Mouse (Mus musculus) 3T3-L1 (cell line): Measurements from ENCODE around the gene Capns2.
"Not testable (repeated sequence)": the region's sequence is repeated elsewhere in the genome, so short reads cannot be mapped to it uniquely, and the experiment has no call there.

Experiments
- DNase-seq: peaks from one replicate; pipeline ENCODE4 v3.0.0-alpha.2; 2015; ENCODE audit warnings: low read depth, low spot score

The Capns2 gene

DNA sequence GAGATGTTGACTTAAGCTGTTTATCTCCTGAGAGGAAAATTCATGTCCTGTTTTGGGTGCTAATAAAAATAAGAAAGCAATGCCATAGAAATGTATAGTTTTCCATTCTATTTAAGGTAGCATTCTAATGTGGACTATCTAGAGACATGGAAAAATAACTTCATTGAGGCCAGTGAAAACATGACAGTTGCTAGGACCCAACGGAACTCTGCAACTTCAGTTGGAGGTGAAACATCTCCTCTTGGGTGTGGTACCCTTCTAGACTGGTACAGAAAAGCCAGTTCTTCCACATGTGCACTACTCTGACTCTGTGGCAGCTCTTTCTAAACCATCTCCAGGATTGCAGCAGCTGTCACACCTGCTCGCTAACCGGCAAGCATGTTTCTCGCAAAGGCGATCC, at the start of gene Capns2:
TSS of gene Capns2 (plus strand) at position 301 of the 400 bp plus-strand sequence.
- DNase-seq, result no peak

DNA sequence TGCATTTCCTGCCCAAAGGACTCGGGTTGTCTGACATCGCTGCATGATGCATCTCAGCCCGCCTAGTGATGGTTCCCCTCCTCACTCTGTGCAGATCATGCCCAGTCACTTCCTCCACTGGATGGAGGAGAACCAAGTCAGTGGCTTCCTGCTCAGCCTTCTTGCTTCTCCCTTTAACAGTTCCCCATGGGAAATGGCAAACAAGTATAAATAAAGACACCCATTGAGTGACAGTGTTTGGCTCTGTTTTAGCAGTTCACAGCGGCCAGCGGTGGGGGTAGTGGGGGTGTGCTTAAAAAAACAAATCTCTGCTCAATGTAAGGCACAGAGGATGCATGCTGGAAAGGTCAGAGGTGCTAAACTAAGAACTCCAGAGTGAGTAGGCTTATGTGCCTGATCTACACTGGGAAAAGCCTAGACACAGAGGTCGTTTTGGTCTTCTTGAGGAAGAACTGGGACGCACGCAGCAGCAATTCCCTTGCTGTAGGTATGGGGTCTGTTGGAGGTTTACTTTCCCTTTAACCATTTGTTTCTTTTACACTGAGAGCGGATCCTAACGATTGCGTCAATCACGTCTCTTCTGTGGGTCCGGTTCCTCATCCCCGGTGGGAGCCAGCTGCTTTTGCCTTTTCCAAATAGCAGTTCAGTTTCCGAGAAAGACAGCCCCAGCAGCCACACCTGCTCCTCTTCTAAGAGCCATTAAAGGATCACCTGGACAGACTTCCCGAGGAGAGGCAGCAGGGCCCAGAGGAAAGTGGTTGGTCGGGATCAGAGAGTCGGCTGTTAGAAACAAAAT, 47.8 kb upstream of the Capns2 start:
- DNase-seq, result no peak

DNA sequence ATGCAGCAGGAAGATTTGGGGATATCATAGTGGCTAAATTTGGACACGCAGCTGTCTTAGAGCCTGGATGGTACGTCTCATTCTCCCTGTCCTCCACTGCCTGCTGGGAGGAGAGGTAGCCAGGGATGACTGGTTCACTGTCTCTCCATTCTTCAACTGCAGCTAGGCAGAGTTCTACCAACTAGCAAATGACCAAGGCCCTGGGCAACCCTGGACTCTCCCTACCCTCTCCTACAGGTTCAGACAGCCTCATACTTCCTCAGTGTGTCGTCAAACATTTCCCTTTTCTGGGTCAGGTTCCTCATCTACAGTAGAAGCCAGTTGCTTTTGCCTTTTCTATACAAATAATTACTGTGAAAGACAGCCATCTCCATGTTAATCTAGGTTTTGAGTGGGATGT, 46.5 kb upstream of the Capns2 start:
- no peak for DNase-seq

DNA sequence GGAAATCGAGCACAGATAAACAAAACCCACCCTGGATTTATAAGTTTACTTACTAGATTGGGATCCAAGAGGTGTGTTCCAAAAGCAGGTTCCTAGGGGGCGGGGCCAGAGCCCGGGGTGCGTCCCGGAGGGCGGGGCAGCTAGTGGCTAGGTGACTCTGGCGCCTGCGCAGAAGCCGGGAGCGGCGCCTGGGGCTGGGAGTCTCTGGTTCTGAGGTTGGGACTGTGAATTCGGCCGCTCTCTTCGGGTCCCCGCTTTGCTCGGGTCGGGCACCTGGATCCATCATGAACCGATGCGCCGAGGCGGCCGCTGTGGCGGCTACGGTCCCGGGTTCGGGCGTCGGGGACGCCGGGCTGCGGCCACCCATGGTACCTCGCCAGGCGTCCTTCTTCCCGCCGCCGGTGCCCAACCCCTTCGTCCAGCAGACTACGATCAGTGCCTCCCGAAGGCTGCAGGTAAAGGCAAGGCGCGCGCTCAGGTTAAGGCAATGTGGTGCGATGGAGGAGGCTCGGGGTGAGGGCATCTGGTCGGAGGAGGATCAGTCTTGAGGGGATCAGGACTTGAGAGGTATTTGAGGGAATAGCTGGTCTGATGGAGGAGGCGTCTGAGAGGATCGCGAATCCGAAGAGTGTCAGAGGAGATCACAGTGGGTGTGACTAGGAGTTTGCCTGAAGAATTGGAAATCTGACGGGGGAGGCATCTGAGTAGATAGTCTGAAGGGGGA, 45.9 kb upstream of the Capns2 start, which contains the start of gene Lpcat2:
TSS of gene Lpcat2 (plus strand) at position 169 of the 724 bp plus-strand sequence.
- no peak for DNase-seq

DNA sequence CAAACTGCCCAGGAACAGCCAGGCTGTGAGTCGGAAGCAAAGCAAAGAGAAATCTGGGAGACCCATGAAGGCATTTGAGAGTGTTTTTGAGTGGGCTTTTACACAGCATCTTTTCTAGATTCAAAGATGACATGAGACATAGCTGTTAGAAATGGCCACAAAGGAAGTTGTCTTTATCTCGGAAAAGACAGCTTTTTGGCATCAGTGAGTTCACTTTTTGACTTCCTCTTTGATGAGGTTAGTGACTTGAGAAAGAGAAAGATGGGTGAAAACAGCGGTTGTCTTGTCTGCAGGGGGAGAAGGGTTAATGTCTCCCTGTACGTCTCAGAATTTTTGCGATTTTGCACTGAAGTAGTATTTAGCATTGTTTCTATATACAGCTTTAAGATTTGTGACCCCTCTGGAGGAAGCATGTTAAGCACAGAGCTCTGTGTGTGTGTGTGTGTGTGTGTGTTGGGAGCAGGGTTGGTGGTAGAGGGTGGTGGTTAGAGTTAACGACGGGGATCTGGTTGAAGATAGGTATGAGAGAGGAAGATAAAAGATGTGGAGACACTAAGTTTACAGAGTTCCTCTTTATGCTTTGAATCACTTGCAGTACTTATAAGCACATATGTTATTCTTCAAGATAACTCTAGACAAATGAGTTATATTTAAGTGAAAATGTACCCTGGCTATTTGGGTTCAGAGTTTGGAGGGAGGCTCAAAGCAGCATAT, 44.8 kb upstream of the Capns2 start:
- DNase-seq, result no peak

DNA sequence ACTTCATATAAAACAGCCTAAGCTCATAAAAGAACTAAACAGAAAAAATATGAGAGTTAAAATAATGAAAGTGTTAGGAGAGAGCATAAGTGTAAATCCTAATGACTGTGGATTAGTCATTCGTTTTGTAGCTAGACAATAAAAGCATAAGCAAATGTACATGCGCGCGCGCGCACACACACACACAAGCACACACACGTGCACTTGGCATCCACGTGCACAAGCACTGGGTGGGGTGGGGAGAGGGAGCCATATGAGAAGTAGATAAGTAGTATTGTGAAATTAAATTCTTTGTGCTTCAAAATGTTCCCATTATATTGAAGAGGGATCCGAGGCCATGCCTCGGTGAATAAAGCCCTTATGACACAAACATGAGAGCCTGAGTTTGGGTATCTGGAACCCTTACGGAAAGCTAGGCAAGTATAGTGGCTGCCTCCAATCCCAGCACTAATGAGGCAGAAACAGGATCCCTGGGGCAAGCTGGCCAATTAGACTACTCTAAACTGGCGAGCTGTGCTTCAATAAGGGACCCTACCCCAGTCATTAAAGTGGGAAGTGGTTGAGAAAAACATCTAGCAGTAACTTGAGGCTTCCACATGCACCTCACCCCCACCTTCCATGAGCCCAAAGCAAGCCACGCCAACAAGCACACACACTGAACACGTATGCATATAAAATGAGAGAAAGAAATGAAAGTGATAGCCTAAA, 42.6 kb upstream of the Capns2 start:
- DNase-seq, result no peak

DNA sequence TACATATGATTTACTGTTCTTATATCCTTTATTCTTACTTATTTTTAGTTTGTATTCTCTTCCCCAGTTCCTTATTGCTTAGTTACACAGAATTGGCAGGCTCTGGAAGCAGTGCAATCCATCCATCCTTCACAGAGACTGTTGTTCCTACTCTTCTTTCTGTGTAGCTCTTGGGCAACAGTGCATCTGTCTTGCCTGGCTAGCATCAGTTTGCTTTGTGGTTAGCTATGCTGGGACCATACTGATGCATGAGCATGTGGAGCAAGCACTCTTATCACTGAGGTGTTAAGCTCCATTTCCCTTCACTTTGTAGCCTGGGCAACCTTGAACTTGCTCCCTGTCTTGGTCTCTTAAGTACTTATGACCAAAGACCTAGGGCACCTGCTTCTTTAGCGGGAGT, 39.2 kb upstream of the Capns2 start:
- DNase-seq, result no peak

DNA sequence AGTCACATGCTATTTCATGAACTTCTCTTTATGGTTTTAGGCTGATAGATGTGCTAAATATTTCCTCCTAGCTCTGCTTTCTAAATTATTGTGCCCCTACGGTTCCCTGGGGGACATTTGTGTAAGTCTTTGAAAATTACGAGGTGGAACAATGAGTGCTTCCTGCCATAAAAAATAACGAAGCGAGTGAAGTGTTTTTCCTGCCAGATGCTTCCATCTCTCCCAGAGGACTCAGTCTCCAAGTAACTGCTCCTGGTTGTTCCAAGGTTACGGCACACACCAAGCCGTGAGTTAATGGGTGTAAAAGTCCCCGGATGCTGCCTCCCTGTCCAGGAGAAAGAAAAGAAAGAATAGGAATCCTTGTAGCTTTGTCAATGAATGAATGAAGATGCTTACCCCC, 30.9 kb upstream of the Capns2 start:
- no peak for DNase-seq

DNA sequence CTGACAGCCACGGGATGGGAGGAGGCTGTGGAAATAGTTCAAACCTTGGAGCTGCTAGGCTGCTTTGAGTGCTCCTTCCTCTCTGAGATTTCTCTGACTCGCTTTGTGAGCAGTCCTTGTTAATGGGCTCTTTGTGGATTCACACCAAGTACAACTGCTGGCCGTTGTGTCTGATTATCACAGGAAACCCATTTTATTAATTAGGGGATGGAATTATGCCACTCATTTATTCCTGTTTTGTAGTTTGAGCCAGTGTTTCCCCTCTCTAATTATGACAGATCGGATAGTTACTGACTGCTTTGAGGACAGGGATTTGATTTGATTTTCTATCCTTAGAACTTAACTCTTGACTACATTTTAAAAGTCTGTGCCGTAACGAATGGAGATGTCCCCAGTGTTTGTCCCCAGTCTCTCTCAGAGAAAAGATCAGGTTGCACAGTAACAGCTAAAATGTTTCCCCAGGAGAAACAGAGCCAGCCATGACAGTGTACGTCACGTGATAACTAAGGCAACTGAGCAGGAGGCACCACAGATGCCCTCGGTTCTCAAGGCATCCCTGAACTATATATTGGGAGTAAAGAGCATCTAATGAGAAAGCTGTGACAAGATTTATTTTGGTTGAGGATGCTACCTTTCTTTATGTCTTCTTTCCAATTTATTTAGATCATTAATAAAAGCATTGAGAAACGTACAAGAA, 29.0 kb upstream of the Capns2 start:
- DNase-seq, result no peak

DNA sequence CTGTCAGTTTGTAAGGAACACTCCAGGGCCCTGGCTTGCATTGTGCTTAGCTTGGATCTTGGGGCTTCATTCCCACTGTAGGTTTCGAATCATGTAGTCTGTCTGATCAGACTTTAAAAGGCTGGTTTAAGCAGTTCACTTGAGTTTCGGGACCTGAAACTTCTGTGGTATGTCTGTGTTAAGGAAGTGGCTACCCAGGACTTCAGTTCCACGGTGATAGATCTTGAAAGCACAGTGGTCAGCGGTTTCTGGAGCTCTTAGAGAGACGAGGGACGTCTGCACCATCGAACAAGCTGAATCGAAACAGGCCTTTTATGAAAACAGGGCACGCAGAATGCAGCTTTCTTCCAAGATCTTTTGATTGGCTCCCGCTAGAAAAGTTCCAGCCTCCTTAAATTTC, 25.4 kb upstream of the Capns2 start:
- no peak for DNase-seq

DNA sequence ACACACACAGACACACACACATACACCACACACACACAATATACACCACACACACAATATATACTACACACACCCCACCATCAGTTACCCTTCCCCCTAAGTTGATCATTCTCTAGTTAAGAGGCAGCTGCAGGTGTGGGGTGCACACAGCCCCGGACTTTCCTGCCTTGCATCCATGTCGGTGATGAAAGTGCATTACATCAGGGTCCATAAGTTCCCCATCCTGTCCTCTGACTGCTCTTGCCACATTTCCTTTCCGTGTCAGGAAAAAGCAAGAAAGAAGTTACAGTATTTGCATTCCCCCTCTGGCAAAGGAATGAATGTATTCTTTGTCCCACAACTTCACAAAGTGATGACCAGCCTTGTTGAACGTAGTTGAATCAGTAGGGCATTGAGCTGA, 20.0 kb upstream of the Capns2 start:
- no peak for DNase-seq

DNA sequence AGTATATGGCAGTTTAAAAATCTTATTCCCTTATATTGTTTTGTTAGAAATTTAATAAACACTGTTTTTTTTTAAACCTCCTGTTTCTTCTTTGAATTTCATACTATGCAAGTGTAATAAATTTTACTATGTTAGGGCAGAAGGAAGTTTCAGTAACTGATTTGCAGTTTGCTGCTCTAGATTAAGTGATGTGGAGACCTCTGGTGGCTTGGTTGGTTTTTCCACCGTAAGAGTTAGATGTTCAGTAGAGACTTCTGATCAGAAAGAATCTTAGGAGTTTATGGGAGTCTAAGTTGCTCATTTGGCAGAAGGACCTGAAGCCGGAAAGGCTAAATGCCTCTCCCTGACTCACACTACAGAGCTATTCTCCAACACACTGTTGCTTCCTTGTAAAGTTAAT, 17.4 kb upstream of the Capns2 start:
- peak; percentile 35 for DNase-seq

DNA sequence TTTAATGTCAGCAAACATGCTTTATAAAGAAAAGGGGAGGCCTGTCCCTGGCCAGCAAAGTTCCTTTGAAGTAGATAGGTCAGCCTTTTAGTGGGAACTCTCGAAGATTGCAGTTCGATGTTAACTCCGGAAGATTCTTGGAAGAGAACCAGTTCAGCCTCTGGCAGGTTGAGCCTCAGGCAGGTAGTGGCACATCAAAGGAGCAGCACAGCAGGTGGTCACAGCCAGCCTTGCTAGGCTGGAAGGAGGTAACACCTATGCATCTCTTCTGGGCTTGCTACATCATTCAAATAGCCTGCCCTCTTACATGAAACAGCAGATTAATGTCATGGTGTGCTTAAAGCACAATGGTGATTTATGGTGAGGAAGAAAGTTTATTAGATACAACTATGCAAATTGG, 9.0 kb upstream of the Capns2 start:
- DNase-seq, result not testable (repeated sequence)

DNA sequence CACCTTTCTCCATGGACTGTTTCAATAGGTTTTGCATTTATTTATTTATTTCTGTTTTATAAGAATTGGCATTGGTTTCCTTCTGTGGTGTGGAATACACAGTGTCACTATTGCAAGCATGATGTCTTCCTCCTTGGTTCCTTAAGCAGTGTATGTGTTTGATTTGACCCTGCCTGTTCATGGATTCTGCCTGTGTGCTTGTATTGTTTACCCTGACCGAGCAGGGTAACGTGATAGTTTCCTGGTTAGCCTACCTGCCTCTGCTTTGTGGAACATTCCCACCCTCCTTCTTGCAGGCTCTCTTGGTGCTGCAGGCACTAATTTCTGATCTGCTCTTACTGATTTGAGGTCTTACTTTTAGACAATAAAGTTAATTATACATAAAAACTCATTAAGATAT, 7.3 kb upstream of the Capns2 start:
- DNase-seq, result no peak

DNA sequence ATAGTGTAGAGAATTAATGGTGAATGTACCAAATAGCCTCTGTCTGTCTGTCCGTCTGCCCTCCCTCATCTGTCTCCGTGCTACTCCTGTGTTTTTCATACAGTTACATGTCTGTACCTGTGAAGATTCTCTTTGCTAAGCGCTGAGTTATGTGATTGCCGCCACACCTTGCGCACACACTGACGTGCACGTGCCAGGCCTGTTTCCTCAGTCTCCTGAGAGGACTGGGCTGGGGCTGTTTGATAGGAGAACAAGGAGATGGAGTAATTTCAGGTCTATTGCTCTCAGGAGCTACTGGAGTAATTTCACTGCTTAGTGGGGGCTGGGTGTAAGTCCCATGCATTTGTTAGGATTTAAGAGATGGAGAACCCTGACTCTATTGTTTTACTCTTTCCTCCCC, 6.2 kb upstream of the Capns2 start:
- no peak for DNase-seq

DNA sequence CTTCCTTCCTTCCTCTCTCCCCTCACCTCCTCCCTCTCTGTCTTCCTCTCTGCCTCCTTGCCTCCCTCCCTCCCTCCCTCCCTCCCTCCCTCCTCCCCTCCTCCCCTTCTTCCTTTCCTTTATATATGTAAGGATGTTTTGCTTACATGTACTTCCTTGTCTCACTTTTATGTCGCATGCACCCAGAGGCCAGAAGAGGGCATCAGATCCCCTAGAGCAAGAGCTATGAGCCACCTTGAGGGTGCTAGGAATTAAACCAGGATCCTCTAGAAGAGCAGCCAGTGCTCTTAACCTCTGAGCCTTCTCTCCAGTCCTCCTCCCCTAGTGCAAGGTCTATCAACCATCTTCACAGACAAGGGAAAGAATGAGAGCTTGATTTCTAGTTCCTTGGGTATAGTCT, 5.2 kb upstream of the Capns2 start:
- DNase-seq, result peak; percentile 25

DNA sequence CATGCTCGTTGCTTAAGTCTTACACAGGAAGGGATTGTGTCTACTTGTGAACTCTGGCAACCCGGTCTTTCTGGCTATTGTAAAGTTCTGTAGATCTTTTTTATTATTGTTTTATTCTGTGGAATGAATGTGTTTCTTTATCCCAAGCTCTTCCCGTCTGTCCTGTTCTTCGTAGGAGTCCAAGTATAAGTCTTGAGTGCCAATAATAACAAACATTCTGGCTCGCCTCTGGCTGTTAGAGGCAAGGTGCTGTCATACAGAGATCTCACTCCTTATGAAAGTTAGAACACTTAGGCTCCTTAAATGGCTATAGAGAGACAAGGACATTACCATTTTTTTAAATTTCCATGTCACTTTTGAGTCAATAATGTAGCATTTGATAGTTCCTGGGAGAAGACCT, 4.6 kb upstream of the Capns2 start:
- peak; percentile 54 for DNase-seq

DNA sequence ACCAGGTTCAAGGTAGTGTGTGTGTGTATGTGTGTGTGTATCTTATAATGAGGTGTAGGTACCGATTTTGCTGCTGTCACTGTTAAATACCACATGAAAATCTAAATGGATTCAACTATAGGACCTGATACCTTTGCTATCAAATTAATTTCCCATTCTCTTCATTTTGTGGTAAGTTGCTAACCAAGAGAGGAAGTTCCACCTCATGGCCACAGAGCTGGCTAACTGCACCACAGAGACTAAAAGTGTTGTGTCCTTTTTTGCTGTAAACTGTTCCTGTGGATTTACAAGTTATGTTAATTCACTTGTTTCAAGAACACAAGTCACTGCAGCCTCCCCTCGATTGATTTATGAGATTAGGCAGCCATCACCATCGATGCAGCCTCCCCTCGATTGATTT, 3.4 kb upstream of the Capns2 start:
- no peak for DNase-seq

DNA sequence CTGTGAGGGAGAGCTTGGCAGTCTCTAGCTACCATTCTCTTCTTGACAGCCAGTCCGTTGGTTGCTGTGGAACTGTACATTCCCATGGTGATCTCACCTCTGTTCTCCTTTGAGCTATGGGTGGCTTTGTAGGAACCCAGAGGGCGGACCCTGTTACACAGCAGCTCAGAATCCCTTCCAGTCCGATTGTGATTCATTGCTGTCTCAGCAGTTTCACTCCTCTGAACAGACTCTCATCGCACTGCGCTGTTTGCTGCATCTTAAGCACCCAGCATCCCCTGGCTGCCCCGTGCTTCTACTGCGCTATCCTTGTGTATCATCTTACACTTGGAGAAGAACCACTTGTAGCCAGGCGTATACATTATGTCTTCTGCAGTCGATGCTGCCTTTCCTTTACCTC, 1.6 kb upstream of the Capns2 start:
- DNase-seq, result no peak

DNA sequence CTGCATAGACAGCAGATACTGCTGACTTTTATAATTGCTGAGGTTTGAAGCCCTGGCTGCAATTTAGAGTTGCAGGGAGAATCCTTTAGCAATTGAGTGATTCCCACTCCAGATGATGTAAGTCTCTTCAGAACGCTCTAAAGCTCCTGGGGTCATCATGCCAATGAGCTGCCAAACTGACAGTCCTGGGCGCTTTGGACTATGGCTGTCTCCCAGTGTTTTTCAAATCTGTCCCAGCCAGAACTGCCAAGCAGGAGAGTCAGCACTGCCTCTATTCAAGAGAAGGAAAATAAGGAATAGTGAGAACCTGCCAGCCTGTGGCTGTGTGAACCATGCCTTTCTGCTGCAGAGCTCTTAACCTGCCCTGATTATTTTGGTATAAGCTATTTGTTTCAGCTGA, 1.8 kb downstream of the Capns2 start:
- DNase-seq, result no peak

DNA sequence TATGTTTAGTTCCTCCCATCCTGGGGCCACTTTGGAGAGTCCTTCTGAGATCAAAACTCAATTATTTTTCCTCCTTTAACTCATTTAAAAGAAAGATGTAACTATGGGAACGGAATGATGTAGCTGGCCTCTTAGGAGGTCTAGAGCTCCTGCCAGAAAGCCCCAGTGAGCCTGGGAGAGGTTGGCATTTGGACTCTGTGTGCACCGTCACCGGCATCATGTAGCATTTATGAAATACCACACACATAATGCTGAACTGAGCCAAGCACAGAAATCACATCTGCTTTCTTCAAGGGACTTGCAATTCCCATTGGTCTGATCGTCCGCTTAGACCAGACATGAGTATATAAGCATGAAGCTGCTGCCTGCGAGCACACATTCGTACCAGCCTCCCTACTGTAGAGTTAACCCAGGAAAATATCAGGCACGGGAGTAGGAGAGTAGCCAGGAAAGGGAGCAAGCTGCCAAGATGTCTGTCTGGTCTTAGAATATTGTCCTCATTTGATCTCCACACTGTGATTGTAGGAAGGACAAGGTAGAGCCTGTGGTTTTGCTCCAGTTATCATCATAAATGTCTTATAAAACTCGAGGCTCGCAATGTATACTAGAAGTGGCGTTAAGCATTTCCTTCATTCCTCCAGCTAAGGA, 2.4 kb downstream of the Capns2 start:
- DNase-seq, result no peak
